Mouse (Mus musculus) G1E (cell line): ENCODE measurements at regions not wholly inside any gene's neighbourhood (a gene's known extent, or its start where the extent isn't known, plus 50 kb on each side); places are given as distances from the start of the nearest gene placed in this dataset.

ENCODE experiments used
- CTCF ChIP-seq: IDR thresholded peaks from 2 replicates; pipeline ENCODE4 v1.5.1; 2012; ENCODE audit warnings: low read depth, low read length, inconsistent platforms, mixed read lengths
- GATA1 ChIP-seq: IDR thresholded peaks from 2 replicates; pipeline ENCODE4 v1.6.1; 2012; ENCODE audit warnings: borderline replicate concordance, low read length, inconsistent platforms, mixed read lengths

DNA sequence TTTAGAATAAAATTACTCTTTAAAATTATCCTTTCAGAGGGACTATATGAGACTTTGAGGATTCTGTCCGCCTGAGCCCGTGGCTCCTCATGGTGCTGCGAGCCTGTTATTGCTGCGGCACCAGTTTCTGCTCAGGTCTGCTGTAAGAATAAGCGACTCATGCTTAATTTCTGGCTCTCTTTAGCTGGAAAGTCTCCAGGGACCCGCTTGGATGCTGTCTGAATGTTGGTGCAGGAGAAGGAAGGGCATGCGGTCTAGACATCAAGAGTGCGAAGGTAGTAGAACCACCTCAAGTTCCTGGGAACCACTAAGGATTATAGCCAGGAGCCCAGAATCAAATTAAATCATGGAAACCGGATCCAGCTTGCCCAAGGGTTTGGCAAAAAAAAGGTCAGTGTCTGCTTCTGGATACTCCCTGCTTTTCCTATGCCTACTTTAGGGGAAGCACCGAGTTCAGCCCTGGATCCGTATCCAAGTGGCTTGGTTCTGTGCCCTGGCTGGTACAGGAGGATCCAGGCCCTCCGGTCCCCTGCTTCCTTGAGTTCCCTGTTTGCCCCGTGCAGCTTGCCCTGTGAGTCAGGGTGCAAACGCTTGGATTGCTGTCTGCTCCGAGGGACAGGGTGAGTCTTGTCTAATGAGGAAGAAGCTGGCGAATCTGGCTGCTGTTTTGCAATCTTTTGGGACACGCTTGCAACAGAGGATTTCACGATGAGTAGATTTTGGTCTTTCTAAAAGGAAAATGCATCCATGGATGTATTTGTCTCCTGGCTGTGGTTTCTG, 138.2 kb upstream of the Prickle1 start:
- TF ChIP-seq CTCF (no peak), GATA1 (no peak)
